9 mouse cellular contexts compared by ENCODE assay signal in genomic region chr10:50657352-50657751, GRCm38 (mm10).
DNase-seq lines count a peak whose midpoint lies in the region; ATAC-seq lines count a peak whose summit lies in the region.
"Had no signal": no experiment of that assay in that cellular context is flagged by ENCODE, and none has a peak within 500 bp of the region (broad histone marks: within the 10 kb centered on the region; RNA-seq: fewer than 3 reads in every experiment).

No protein-coding gene starts in this region.

- H3K9ac ChIP-seq in midbrain, embryonic 13.5 days (replicated peaks): no peak overlapping the region
- H3K9ac ChIP-seq in midbrain, embryonic 11.5 days (ENCODE audit: low read length): no peak overlapping the region
- H3K9ac ChIP-seq: neural tube, embryonic 13.5 days had no signal

- peak; percentile 27 for DNase-seq in cerebellum, adult 9-10 months
- DNase-seq in cerebellum, postnatal 4 days (ENCODE audit: low spot score in 2 of 2): no peak
- DNase-seq in midbrain, embryonic 11.5 days (ENCODE audit: low spot score, missing footprints): no peak
- DNase-seq in forelimb bud, embryonic 11.5 days (ENCODE audit: low read depth, low spot score): peak; percentile 16
- DNase-seq in lung, postnatal 36 days: peak; percentile 45
- DNase-seq in thymus, postnatal 36 days: no peak

- H3K9me3 ChIP-seq in midbrain, embryonic 13.5 days: no peaks in the 10 kb centered on the region
- H3K9me3 ChIP-seq in midbrain, embryonic 11.5 days (ENCODE audit: control insufficient read depth, low read length): no peaks in the 10 kb centered on the region
- H3K9me3 ChIP-seq: neural tube, embryonic 13.5 days had no signal

- no peak overlapping the region for H3K27ac ChIP-seq in midbrain, embryonic 13.5 days
- no peak overlapping the region for H3K27ac ChIP-seq in midbrain, embryonic 11.5 days (ENCODE audit: low read depth, low read length)
- H3K27ac ChIP-seq: neural tube, embryonic 13.5 days had no signal

- H3K4me3 ChIP-seq in midbrain, embryonic 13.5 days (replicated peaks): no peak overlapping the region
- no peak overlapping the region for H3K4me3 ChIP-seq in midbrain, embryonic 11.5 days (ENCODE audit: low read depth, low read length)
- H3K4me3 ChIP-seq: neural tube, embryonic 13.5 days had no signal

- H3K36me3 ChIP-seq in midbrain, embryonic 13.5 days: peaks cover 8% of the 10 kb centered on the region
- H3K36me3 ChIP-seq in midbrain, embryonic 11.5 days (ENCODE audit: control insufficient read depth, insufficient read depth, low read length): no peaks in the 10 kb centered on the region

- H3K4me1 ChIP-seq in midbrain, embryonic 13.5 days (replicated peaks): no peaks in the 10 kb centered on the region
- H3K4me1 ChIP-seq in midbrain, embryonic 11.5 days (ENCODE audit: control insufficient read depth, insufficient read depth, low read length): no peaks in the 10 kb centered on the region
- H3K4me1 ChIP-seq: neural tube, embryonic 13.5 days had no signal

- ATAC-seq in midbrain, embryonic 13.5 days: peak; percentile 68
- ATAC-seq in midbrain, embryonic 11.5 days (ENCODE audit: low FRiP score): no peak
- ATAC-seq in monocyte, adult 5-6 weeks (replicated peaks; ENCODE audit: insufficient number of reproducible peaks, low FRiP score, low TSS enrichment, poor library complexity, severe bottlenecking): no peak

- no peaks in the 10 kb centered on the region for H3K27me3 ChIP-seq in midbrain, embryonic 13.5 days
- H3K27me3 ChIP-seq in midbrain, embryonic 11.5 days (ENCODE audit: control insufficient read depth, insufficient read depth, low read length): no peaks in the 10 kb centered on the region
- H3K27me3 ChIP-seq: neural tube, embryonic 13.5 days had no signal

- WGBS in midbrain, embryonic 13.5 days: 54% methylated on average over 1 of the region's 1 CpGs
- WGBS in midbrain, embryonic 11.5 days: 63% methylated on average over 1 of the region's 1 CpGs

- H3K4me2 ChIP-seq in midbrain, embryonic 13.5 days (replicated peaks): no peak overlapping the region
- no peak overlapping the region for H3K4me2 ChIP-seq in midbrain, embryonic 11.5 days
- H3K4me2 ChIP-seq: neural tube, embryonic 13.5 days had no signal

Comparison
In these comparisons a context has a peak if more than half of its experiments do, and no peak if none do; other contexts are left out.
1. DNase-seq: peak in cerebellum, adult 9-10 months (single experiment), forelimb bud, embryonic 11.5 days (single experiment) and lung, postnatal 36 days (single experiment); none in cerebellum, postnatal 4 days (0 of 2), midbrain, embryonic 11.5 days (single experiment) and thymus, postnatal 36 days (0 of 2).